Mouse (Mus musculus): ENCODE results near the gene Gpa33.

The Gpa33 gene

DNA sequence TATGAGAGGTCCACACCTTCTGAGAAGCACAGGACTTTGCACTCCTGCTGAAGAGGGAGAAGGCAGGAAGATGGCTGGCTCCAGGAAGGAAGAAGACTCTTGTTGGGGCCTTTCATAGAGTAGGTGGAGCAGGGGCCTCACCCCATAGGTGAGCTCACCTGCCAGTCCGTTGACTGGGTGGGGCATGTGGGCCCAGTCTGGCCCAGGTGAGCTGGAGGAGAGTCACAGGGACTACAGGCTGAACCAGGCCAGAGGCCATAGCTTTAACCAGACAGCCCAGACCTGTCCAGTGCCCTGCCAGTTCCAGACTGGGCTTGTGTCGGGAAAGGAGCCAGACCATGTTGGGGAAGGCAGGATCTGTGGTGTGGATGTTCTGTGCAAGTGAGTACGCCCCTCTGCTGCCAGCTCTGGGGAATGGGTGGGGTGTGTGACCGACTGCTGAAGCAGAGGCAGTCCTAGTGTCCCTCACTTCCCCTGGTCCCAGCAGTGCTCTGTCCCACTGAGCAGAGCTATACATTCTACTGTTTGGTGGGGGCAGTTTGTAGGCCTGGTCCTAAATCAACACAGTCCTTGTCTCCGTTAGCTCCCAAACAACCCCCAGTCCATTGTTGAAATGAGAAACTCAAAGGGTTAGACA lies at the start of gene Gpa33:
Gene Gpa33, plus strand, starts transcription at position 15 of the 637 bp plus-strand sequence.
- DNase-seq, result no peak

DNA sequence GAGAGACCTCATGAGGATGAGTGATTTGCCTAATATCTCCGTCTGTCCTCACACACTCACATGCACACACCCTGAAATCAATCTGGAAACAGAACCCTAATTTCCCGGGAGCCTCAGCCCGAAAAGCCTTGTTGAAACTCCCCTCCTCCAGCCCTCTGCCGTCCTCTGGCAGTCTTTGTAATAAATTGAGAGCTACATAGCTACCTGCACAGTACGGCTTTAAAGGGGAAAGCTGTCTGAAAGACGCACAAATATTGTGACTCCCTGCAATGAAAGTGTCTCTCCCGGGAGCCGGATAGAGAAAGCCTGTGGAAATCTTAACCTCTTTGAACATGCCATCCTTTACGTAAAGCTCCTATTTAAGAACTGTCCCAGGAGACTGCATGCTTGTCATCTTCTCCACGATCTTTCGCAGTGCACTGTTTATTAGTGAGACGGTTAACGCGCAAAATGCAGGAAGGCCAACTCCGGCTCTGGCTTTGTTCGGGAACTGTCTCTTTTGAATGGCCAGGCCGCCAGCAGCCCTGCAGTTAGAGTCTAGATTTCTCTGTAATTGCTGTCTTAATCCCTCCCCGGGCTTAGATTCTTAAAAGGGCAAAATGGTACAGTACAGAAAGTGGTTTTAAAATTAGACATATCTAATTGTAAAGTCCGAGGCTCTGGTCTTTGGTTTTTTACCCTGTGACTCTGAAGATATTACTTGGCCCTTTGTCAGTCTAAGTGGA lies 41.4 kb upstream of the Gpa33 start:
- DNase-seq, result no peak

DNA sequence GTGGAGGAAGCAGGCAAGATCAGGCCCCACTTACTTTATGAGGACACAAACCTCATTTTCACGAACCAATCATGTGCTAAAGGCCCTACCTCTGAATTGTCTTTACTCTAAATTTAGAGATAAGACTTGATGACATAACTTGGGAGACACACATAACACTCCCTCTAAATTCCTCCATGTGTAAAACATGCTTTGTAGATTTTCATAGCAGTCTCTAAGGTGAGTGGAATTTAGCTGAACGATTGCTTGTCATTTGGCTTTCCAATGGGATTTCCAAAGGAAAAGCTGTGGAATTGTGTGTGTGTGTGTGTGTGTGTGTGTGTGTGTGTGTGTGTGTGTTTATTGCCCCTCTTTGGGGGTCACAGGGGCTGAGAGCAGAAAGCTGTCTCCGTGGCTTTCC lies 40.7 kb upstream of the Gpa33 start:
- no peak for DNase-seq

DNA sequence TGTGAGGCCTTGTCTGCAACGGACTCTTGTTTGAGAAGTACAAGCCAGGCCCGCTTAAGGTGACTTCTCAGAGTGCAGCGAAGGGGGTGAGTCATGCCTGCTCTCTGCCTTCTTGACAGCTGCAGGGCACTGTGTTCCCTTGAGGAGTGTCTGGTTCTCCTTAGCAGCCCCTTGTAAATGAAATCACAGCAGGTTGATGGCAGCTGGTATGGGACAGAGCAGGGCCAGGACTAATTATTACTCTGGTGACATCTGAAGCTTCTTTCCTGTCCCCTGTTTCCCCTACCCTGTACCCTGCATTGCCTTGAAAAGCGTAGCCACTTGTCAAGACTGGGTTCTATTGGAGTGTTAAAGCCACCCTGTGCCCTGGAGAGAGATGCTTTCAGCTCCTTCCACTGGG lies 40.3 kb upstream of the Gpa33 start:
- DNase-seq, result no peak

DNA sequence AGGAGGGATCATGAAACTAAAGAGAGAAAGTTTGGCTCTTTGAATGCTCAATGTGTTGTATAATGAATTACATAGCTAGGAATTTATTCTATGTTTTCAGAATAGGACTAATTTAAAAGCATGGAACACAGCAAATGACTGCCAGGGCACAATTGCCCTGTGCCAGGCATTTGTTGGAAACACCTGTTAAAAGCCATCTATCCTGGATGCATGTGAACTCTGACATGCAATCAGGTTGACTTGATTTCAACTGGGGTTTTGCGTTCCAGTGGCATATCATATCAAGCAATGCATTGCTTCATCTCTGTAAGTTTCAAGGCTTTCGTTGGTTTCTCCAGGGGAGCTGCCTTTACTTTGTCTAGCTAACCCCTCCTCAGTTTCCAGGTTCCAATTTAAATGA lies 39.7 kb upstream of the Gpa33 start:
- DNase-seq, result no peak

DNA sequence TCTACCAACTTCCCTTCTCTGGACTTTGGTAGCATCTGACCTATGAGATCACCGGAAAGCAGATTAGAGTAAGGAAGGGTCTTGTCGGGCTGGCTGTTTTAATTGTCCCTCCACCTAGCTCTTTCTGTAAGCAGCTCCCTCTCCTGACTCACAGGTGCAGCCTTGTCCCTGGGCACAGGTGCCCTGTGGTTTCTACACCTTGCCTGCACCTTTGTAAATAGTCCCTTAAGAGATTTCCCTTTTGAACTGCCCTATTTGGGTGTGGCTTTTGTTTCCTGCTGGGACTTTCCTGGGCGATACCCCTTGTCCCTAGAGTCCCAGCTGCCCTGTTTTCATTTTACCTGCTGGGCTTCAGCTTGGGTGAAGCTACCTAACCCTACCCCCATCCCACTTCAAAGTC lies 35.6 kb upstream of the Gpa33 start:
- no peak for DNase-seq

DNA sequence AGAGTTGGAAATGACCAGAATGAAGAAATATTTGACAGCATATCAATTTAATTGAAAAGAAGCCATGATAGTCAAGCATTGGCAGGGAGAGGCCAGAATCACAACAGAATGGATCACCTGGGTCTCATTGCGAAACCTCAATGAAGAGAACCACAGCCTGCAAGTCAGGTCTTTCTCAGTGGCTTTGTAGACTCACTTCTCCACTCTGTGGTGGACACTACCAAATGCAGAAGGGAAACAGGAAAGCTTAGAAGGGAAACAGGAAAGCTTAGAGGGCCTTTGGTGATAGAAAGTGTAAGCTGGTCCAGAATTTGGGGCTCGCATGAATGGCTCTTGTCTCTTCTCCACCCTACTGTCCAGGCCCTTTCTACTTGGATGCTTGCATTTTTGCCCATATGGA lies 31.9 kb upstream of the Gpa33 start:
- DNase-seq, result no peak

DNA sequence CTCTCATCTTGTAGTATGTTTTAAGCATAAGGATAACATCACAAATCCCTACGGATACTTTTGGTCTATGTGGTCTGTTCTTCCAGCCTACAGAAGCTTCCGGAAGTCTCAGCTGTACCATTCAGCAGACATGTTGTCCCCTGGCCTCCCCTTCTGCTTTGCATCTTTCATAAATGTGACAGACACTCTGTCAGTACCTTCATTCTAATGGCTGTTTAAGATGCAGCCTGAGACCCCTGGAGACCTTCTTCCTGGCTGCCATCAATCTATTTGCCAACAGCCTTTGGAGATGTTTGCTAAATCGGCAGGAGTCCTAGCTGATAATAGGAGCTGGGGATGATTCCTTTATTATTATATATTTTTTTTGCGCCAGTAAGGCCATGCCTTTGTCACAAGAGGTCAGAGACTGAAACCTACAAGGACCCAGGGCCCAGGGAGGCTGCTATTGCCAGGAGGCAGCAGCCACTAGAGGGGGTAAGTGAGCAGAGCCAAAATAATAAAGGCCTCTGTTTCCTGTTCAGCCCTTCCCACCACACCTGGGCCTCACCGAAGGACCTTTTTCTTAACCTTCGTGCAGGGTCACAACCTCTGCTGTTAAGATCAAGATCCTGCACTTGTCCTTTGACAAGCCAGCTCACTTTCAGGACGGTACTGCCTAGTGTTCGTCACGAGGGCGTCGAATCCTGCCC lies 27.0 kb upstream of the Gpa33 start:
- peak; percentile 55 for DNase-seq

DNA sequence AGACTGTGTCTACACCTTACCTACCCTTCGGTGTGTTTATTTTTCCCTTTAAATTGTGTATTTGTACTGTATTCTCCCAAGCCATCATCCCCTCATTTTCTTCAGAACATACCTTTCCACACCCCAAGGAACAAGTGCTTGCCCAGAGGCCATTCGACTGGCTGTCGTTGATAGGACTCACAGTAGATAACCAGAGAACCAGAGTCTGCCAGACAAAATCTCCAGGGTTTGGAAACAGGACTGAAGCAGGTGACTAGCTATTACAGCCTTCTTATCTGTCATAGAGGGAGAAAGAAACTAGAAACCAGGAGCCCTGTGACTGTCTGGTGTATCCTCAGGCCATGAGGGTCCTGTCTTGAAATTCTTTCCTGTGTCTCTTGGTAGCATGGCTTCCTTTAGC lies 25.2 kb upstream of the Gpa33 start:
- no peak for DNase-seq

DNA sequence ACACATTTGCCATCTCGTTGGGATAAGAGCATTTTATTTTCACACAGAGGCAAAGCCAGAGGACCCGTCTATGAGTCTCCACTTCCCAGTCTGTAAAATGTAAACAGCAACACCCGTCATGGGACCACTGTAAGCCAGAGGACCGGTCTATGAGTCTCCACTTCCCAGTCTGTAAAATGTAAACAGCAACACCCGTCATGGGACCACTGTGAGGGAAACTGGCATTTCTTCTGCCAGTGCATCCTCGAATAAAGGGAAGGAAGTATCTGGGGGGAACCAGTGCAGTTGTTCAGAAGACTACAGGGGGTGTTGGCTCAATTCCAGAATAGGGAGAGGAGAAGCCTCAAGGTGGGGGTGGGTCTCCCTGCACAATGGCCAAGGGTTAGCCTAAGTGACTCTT lies 24.6 kb upstream of the Gpa33 start:
- no peak for DNase-seq

DNA sequence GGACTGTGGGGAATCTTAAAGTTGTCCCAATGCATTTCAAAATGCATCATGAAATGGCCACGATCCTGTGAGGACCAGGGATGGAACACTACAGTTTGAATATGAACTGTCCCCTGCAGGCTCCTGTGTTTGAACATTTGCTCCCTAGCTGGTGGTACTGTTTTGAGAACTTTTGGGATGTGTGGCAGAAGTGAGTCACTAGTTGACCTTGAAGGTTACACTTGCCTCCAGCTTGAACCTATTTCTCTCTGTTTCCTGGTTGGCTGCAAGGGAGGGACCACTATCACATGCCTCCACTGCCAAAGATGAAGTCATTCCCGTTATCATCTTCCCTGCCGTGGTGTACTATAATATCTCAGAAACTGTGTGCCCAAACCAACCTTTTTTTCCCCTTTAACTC lies 15.1 kb upstream of the Gpa33 start:
- no peak for DNase-seq

DNA sequence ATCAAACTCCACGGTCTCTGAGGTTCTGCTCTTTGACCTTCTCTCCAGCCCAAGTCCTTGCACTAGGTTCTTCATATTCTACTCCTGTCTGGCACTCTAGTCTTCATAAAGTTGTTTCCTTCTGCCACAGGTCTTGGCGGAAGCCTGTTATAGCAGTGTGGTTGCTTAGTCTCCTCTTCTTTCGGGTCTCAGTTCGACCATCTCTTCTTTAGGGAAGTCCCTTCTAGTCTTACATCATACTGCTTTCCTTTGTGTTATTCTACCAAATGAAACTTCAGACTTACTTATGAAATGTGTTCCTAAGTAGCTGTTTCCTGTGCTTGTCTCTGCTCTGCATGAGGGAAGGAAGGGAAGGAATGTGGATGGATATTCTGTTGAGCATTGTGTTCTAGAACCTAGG lies 14.3 kb upstream of the Gpa33 start:
- DNase-seq, result no peak

DNA sequence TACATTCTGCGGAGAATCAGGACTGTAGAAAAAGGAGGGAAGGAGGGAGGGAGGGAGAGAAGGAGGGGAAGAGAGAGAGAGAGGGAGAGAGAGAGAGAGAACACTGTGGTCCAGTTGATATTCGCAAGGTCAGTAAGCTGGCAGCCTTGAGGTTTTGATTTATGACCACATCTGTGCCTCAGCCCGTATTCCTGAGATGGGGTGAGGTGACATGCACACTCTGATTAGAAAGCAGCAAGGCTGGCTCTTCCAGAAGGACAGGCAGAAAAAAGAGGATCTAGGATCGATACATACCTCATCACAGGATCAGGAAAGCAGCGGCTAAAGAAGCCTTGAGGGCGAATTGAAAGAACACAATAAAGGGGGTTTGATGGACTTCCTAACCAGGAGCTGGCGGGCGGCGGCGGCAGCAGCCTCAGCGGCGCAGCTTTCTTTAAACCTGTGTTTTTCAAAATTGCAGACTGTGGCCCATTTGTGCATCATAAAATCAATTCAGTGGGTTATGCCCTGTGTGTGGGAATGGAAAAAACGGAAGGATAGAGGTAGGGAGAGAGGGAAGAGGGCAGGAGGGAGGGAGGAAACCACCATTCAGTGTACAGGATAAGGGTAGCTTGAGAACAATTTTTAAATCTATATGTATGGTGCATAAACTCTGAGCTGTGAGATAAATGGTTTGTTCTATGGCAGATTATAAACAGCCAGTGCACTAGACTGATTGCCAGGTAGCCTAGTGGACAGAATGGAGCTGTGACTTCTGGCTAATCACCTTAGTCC lies 12.0 kb upstream of the Gpa33 start:
- no peak for DNase-seq

DNA sequence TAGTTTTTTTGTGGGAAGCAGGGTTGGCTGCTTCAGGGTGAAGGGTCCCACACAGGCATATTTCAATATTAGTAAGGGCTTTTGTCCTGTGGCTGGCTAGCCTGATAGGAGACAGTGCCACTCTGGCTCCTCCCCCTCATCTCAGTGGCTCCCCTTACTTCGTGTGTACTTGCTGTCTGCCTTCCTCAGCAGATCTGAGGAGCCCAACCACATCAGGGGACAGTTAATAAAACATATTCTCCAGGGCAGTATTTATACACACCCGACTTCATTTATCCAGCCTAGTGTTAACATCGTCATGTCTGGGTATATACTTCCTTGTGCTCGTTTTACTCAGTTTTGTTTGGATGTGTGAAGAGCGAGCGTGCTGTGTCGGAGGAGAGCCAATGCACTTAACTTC lies 7.9 kb upstream of the Gpa33 start:
- no peak for DNase-seq

DNA sequence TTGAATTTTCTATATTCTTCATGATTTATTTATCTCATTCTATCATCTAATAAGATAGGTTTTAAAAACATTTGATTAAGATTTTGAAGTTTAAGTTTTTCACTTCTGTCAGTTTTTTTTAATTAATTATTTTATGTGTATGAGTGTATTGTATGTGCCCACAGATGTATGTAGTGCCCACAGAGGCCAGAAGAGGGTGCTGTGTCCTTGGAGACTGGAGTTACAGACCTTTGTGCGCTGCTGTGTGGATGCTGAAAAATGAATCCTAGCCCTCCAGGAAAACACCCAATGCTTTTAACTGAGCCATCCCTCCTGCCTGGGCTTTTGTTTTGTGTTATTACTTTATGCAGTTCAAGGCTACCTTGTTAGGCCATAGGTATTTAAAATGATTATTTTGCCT lies 7.0 kb upstream of the Gpa33 start:
- DNase-seq, result no peak

DNA sequence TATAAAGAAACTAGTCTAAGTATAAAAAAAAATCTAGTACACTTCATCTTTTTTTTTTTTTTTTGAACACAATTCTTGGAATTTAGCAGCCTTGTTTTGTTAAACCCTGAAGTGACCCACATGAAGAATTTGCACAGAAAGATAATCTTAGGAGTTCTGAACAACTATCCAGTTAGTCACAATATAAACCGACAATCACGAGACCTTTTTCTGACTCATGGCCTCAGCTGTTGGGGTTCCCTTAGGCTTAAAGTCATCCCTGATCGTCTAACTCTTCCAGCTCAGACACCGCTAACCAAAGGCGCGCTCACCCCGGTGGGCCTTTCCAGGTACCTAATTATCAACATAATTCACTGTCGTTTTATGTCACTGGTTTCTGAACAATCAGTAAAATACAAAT lies 6.3 kb upstream of the Gpa33 start:
- DNase-seq, result no peak

DNA sequence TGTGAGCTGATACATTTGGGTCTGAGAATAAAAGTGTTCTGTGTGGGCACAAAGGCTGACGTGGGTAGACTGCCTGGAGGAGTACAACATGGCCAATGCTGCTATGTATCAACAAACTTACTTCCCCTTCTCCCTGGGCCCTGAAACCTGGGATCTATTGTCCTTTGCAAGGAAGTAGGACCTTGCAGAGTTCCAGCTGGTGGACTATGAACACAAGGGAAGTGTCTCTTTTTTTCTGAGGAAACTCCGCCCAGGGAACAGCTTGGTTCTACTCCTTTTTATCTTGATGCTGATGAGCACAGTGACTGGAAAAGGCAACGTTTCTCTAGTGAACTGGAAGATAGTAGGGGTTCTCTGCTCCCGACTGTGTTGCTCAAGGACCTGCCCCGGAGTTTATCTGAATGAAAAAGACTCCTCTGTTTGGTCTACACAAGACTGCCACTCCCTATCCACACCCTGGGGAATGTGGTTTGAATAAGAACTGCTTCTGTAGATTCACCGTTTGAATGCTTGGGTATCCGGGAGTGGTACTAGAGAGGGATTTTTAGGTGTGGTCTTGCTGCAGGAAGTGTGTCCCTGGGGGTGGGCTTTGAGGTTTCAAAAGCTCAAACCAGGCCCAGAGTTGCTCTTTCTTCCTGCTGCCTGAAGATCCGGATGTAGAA lies 5.0 kb upstream of the Gpa33 start:
- DNase-seq, result no peak

DNA sequence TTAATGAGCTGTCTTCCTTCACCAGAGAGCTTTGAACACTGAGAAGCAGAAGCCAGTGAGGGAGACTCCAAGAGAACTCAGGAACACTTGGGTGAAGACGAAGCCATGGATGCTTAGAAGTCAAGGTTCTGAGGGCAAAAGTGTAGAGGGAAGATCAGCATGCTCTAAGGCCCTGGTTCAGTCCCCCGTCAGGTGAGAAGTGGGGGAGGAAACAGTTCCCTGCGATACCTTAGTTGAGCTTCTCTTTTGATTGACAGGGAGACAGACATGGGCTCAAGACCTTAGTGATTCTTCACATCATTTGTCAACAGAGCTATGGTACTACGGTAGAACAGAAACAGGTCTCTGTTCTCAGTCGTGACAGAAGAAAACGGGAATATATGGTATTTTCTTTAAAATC lies 3.7 kb upstream of the Gpa33 start:
- no peak for DNase-seq

DNA sequence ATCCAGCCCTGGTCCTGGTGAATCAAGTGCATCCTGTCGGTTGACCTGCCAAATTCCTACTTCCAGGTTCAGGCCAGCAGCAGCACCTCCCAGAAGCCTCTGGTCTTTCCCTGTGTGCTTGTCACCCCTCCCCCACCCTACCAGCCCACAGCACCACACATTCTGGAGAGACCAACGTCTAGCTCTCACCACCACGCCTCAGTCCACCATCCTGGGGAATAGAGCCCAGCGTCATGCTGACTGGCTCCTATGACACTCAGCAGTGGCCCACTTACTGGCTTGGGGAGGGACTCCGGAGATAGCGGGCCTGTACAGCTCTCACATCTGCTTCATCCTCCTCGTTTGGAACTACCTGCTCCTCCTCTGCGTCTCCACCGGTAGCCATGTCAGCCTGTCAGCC lies 3.2 kb upstream of the Gpa33 start:
- DNase-seq, result no peak

DNA sequence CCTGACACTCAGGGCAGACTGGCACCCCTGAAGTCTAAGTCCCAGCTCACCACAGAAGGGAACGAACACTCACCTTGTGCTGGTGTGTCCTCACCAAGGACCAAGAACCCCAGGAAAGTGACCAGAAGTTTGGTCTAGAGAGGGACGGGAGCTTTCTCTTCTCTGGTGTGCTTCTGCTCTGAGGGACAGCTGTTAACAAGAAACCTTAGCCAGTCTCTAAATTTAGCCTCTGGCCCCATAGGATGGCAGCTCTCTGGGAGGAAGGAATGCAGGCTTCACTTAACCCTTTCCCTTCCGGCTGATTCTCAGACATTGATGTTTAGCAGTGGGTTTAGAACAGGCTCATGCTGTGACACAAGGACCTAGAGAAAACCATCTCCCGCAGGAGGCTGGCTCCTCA lies 2.3 kb upstream of the Gpa33 start, which contains the start of gene Dusp27:
Gene Dusp27, minus strand, starts transcription at position 204 of the 400 bp plus-strand sequence.
- no peak for DNase-seq

DNA sequence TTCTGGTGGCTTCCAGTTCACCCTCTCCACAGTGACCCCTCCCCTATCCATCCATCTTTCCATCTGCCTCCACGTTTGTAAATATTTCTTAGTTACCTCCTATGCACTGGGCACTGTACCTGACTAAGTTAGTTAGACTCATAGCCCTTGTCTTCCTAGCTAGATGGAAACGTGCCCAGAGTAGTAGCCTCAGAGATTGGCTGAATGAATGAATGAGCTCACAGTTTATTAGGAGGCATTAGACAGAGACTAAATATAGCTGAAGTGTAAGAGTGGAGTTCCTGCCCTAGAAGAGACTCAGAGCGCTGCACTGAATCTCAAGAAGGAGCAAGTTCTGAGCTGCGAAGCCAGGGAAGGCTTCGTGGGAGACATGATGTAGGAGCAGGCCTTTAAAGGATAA lies 1.5 kb upstream of the Gpa33 start:
- DNase-seq, result no peak

DNA sequence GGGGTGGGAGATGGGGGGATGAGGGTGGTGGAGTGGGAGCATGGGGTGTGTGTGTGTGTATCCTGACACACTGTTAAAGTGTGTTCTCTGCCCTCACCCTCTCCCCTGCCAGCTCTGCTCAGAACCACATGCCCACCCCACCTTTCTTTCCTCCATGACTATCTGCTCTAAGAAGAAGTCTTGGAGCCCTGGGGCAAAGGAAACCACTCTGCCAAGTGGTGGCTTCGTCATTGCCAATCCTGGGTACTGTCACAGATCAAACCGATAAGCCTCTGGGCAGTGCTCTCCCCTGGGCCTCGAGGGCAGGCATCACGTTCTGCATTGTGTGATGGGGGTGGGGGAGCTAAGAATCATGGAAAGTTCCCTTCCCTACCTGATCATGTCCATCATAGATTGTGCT lies 2.3 kb downstream of the Gpa33 start:
- DNase-seq, result no peak
